Mouse (Mus musculus) stomach, postnatal 0 days (tissue): ENCODE data around the gene Fgf22.

Experiments used
- CTCF ChIP-seq: IDR thresholded peaks from 2 replicates; pipeline ENCODE4 v1.5.1; 2016; ENCODE audit warnings: antibody characterized with exemption, low read depth, mild to moderate bottlenecking, moderate library complexity
- EP300 ChIP-seq: optimal IDR thresholded peaks from 2 replicates; pipeline ENCODE3; 2016; ENCODE audit warnings: antibody characterized with exemption

DNA sequence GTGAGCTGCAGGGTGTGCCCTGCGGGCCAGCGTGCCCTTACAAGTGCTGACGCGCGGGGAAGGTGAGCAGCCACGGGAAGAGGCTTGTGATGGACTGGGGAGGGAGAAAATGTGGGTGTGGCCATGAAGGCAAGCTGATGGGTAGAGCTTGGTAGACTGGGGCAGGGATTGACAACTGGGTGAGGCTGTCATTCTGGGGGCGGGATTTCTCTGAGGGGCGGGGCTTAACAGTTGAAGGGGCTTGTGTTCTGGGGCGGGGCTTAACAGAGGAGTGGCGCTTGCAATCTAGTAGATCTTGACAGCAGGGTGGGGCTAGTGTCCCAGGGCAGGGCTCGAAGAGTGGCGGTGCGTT is 25.8 kb downstream of the Fgf22 start:
- TF ChIP-seq CTCF, result no peak
- no peak for TF ChIP-seq EP300
